In the genomic region with DNA sequence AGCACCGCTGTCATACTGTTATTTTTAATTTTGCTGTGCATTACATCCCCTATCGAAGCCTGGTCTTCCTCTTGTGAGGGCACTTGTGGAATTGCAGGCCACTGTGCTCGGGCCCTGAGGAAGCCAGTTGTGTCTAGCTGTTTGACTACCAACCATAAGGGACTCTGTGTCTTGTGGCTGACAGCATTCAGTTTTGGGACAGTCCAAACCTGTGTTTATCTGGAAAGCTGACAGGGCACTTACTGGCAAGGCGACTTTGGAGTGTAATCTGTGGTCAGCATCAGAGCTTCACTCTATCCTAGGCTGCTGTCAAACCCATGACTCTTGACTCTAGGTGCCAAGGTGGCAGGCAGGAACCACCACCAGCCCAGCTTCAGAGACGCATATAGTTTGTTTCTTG, we compare ENCODE assay signal across 9 mouse cellular contexts. TPM values are rescaled to one million over a fixed set of nuclear protein-coding genes. Genes with fewer than 3 reads are reported as not detected.
DNase-seq lines count a peak whose midpoint lies in the region; ATAC-seq lines count a peak whose summit lies in the region.
"Had no signal": no experiment of that assay in that cellular context is flagged by ENCODE, and none has a peak within 500 bp of the region (broad histone marks: within the 10 kb centered on the region; RNA-seq: fewer than 3 reads in every experiment).

No protein-coding gene starts in this region.

- H3K27me3 ChIP-seq in kidney, embryonic 15.5 days: no peaks in the 10 kb centered on the region
- no peaks in the 10 kb centered on the region for H3K27me3 ChIP-seq in embryonic facial prominence, embryonic 10.5 days (replicated peaks; ENCODE audit: low read depth, poor library complexity, severe bottlenecking)
- H3K27me3 ChIP-seq in hindbrain, embryonic 16.5 days (replicated peaks; ENCODE audit: control insufficient read depth, insufficient read depth, low read length): no peaks in the 10 kb centered on the region
- H3K27me3 ChIP-seq in midbrain, embryonic 14.5 days (ENCODE audit: control insufficient read depth, insufficient read depth, low read length): no peaks in the 10 kb centered on the region

- DNase-seq in kidney, postnatal 4 days: no peak
- no peak for DNase-seq in embryonic facial prominence, embryonic 10.5 days (ENCODE audit: low spot score)
- DNase-seq in midbrain, embryonic 14.5 days: no peak
- DNase-seq in embryo, embryonic 10 days (ENCODE audit: low spot score): no peak
- no peak for DNase-seq in left cerebral cortex, adult 8-10 months (ENCODE audit: low spot score in 2 of 2)
- DNase-seq in thymus, postnatal 10 days (ENCODE audit: low spot score in 2 of 2): no peak
- DNase-seq: thymus, adult 18-20 months had no signal

- H3K9me3 ChIP-seq in kidney, embryonic 15.5 days (replicated peaks): no peaks in the 10 kb centered on the region
- no peaks in the 10 kb centered on the region for H3K9me3 ChIP-seq in embryonic facial prominence, embryonic 10.5 days
- no peaks in the 10 kb centered on the region for H3K9me3 ChIP-seq in hindbrain, embryonic 16.5 days (ENCODE audit: control insufficient read depth, low read length)
- no peaks in the 10 kb centered on the region for H3K9me3 ChIP-seq in midbrain, embryonic 14.5 days (ENCODE audit: control insufficient read depth, low read length)

- H3K27ac ChIP-seq in kidney, embryonic 15.5 days: peak overlapping the region; percentile 99
- no peak overlapping the region for H3K27ac ChIP-seq in embryonic facial prominence, embryonic 10.5 days (replicated peaks)
- H3K27ac ChIP-seq in hindbrain, embryonic 16.5 days (ENCODE audit: low read depth, low read length): no peak overlapping the region
- H3K27ac ChIP-seq in midbrain, embryonic 14.5 days (replicated peaks; ENCODE audit: low read depth, low read length): no peak overlapping the region

- H3K4me2 ChIP-seq in kidney, embryonic 15.5 days: peak overlapping the region; percentile 84
- H3K4me2 ChIP-seq in hindbrain, embryonic 16.5 days (ENCODE audit: low read length): peak overlapping the region; percentile 83
- peak overlapping the region; percentile 79 for H3K4me2 ChIP-seq in midbrain, embryonic 14.5 days (ENCODE audit: low read length)

- H3K9ac ChIP-seq in kidney, embryonic 15.5 days: peak overlapping the region; percentile 70; the same call in 1 of the 2 replicates
- no peak overlapping the region for H3K9ac ChIP-seq in hindbrain, embryonic 16.5 days (ENCODE audit: low read depth, low read length)
- no peak overlapping the region for H3K9ac ChIP-seq in midbrain, embryonic 14.5 days (replicated peaks; ENCODE audit: low read length)

- peaks cover 46% of the 10 kb centered on the region for H3K4me1 ChIP-seq in kidney, embryonic 15.5 days
- H3K4me1 ChIP-seq in embryonic facial prominence, embryonic 10.5 days: peaks cover 31% of the 10 kb centered on the region
- peaks cover 25% of the 10 kb centered on the region for H3K4me1 ChIP-seq in hindbrain, embryonic 16.5 days (ENCODE audit: control insufficient read depth, insufficient read depth, low read depth, low read length)
- peaks cover 12% of the 10 kb centered on the region for H3K4me1 ChIP-seq in midbrain, embryonic 14.5 days (ENCODE audit: control insufficient read depth, insufficient read depth, low read length)

- H3K36me3 ChIP-seq in kidney, embryonic 15.5 days: peaks cover 12% of the 10 kb centered on the region
- peaks cover 19% of the 10 kb centered on the region for H3K36me3 ChIP-seq in embryonic facial prominence, embryonic 10.5 days (replicated peaks)
- 0 out of 2 replicates have a peak, but pooled peaks cover 4% of the 10 kb centered on the region for H3K36me3 ChIP-seq in hindbrain, embryonic 16.5 days (ENCODE audit: control insufficient read depth, insufficient read depth, low read length)
- H3K36me3 ChIP-seq in midbrain, embryonic 14.5 days (ENCODE audit: control insufficient read depth, insufficient read depth, low read length): peaks cover 12% of the 10 kb centered on the region

- no peak for ATAC-seq in kidney, embryonic 15.5 days (replicated peaks; ENCODE audit: low FRiP score)
- no peak for ATAC-seq in hindbrain, embryonic 16.5 days
- no peak for ATAC-seq in midbrain, embryonic 14.5 days (ENCODE audit: low FRiP score, low TSS enrichment)

- WGBS in kidney, embryonic 15.5 days: 74% methylated on average over 5 of the region's 5 CpGs
- WGBS in embryonic facial prominence, embryonic 10.5 days: 85% methylated on average over 5 of the region's 5 CpGs
- WGBS in hindbrain, embryonic 16.5 days: 83% methylated on average over 5 of the region's 5 CpGs
- WGBS in midbrain, embryonic 14.5 days: 90% methylated on average over 5 of the region's 5 CpGs

- peak overlapping the region; percentile 65 for H3K4me3 ChIP-seq in kidney, embryonic 15.5 days (replicated peaks)
- H3K4me3 ChIP-seq in embryonic facial prominence, embryonic 10.5 days: peak overlapping the region; percentile 88
- H3K4me3 ChIP-seq in hindbrain, embryonic 16.5 days (ENCODE audit: low read length): peak overlapping the region; percentile 86; the same call in 1 of the 2 replicates
- no peak overlapping the region for H3K4me3 ChIP-seq in midbrain, embryonic 14.5 days (replicated peaks; ENCODE audit: low read depth, low read length)

RNA-seq across cellular contexts. Expression of a gene that starts 1.8 kb away (rescaled TPM):
- polyA plus RNA-seq in kidney, embryonic 15.5 days (2015; fragmentation: Nextera tagmentation; extraction: Ambion mirVana): 20.3 and 23.8 TPM in 2 replicates
- polyA plus RNA-seq in embryonic facial prominence, embryonic 10.5 days (2016; fragmentation: Nextera tagmentation; extraction: Ambion mirVana): 20.8 and 21.1 TPM in 2 replicates
- polyA plus RNA-seq in hindbrain, embryonic 16.5 days (2015; fragmentation: Nextera tagmentation; extraction: Ambion mirVana): 14.9 and 19.2 TPM in 2 replicates
- polyA plus RNA-seq in midbrain, embryonic 14.5 days (2014; fragmentation: Nextera tagmentation; extraction: Ambion mirVana): 14.9 and 17.1 TPM in 2 replicates
- 10 to 100 TPM; 17.6 to 25.3 (median 19.2) TPM for total RNA-seq in left cerebral cortex, adult 8-10 months (2022)

RNA-seq across cellular contexts. Expression of a gene that starts 13.3 kb away (rescaled TPM):
- polyA plus RNA-seq in kidney, embryonic 15.5 days (2015; fragmentation: Nextera tagmentation; extraction: Ambion mirVana): 58.5 and 64.5 TPM in 2 replicates
- 49.7 and 51.0 TPM in 2 replicates for polyA plus RNA-seq in embryonic facial prominence, embryonic 10.5 days (2016; fragmentation: Nextera tagmentation; extraction: Ambion mirVana)
- 45.2 and 45.4 TPM in 2 replicates for polyA plus RNA-seq in hindbrain, embryonic 16.5 days (2015; fragmentation: Nextera tagmentation; extraction: Ambion mirVana)
- 50.7 and 52.6 TPM in 2 replicates for polyA plus RNA-seq in midbrain, embryonic 14.5 days (2014; fragmentation: Nextera tagmentation; extraction: Ambion mirVana)
- total RNA-seq in left cerebral cortex, adult 8-10 months (2022): 10 to 100 TPM; 43.0 to 52.5 (median 47.1) TPM

RNA-seq across cellular contexts. Expression of a gene that starts 13.6 kb away (rescaled TPM):
- 295 and 322 TPM in 2 replicates for polyA plus RNA-seq in kidney, embryonic 15.5 days (2015; fragmentation: Nextera tagmentation; extraction: Ambion mirVana)
- polyA plus RNA-seq in embryonic facial prominence, embryonic 10.5 days (2016; fragmentation: Nextera tagmentation; extraction: Ambion mirVana): 278 and 285 TPM in 2 replicates
- 429 and 441 TPM in 2 replicates for polyA plus RNA-seq in hindbrain, embryonic 16.5 days (2015; fragmentation: Nextera tagmentation; extraction: Ambion mirVana)
- polyA plus RNA-seq in midbrain, embryonic 14.5 days (2014; fragmentation: Nextera tagmentation; extraction: Ambion mirVana): 328 and 408 TPM in 2 replicates
- 100 to 1,000 TPM; 419 to 440 (median 422) TPM for total RNA-seq in left cerebral cortex, adult 8-10 months (2022)

RNA-seq across cellular contexts. Expression of a gene that starts 30.5 kb away (rescaled TPM):
- polyA plus RNA-seq in kidney, embryonic 15.5 days (2015; fragmentation: Nextera tagmentation; extraction: Ambion mirVana): 954 and 1,022 TPM in 2 replicates
- 908 and 951 TPM in 2 replicates for polyA plus RNA-seq in embryonic facial prominence, embryonic 10.5 days (2016; fragmentation: Nextera tagmentation; extraction: Ambion mirVana)
- 576 and 598 TPM in 2 replicates for polyA plus RNA-seq in hindbrain, embryonic 16.5 days (2015; fragmentation: Nextera tagmentation; extraction: Ambion mirVana)
- polyA plus RNA-seq in midbrain, embryonic 14.5 days (2014; fragmentation: Nextera tagmentation; extraction: Ambion mirVana): 696 and 821 TPM in 2 replicates
- total RNA-seq in left cerebral cortex, adult 8-10 months (2022): 1,000 to 10,000 TPM in 1 of 4 experiments, 100 to 1,000 TPM in 3; 847 to 1,003 (median 930) TPM

RNA-seq across cellular contexts. Expression of a gene that starts 34.5 kb away (rescaled TPM):
- 128 and 133 TPM in 2 replicates for polyA plus RNA-seq in kidney, embryonic 15.5 days (2015; fragmentation: Nextera tagmentation; extraction: Ambion mirVana)
- 118 and 138 TPM in 2 replicates for polyA plus RNA-seq in embryonic facial prominence, embryonic 10.5 days (2016; fragmentation: Nextera tagmentation; extraction: Ambion mirVana)
- polyA plus RNA-seq in hindbrain, embryonic 16.5 days (2015; fragmentation: Nextera tagmentation; extraction: Ambion mirVana): 173 and 192 TPM in 2 replicates
- polyA plus RNA-seq in midbrain, embryonic 14.5 days (2014; fragmentation: Nextera tagmentation; extraction: Ambion mirVana): 152 and 190 TPM in 2 replicates
- total RNA-seq in left cerebral cortex, adult 8-10 months (2022): 100 to 1,000 TPM; 103 to 117 (median 109) TPM
